12 mouse cellular contexts compared by ENCODE assay signal in genomic region chr13:63304799-63305159, GRCm38 (mm10).
DNase-seq lines count a peak whose midpoint lies in the region; ATAC-seq and TF ChIP-seq lines count a peak whose summit lies in the region.
"Had no signal": no experiment of that assay in that cellular context is flagged by ENCODE, and none has a peak within 500 bp of the region (broad histone marks: within the 10 kb centered on the region; RNA-seq: fewer than 3 reads in every experiment).

No protein-coding gene starts in this region.

- H3K36me3 ChIP-seq in heart, embryonic 10.5 days = peaks cover 59% of the 10 kb centered on the region
- peaks cover 20% of the 10 kb centered on the region; the same call in 1 of the 2 replicates for H3K36me3 ChIP-seq in liver, adult 2 months (ENCODE audit: control insufficient read depth, insufficient read depth, low read length)
- peaks cover 51% of the 10 kb centered on the region for H3K36me3 ChIP-seq in liver, embryonic 12.5 days
- peaks cover 70% of the 10 kb centered on the region for H3K36me3 ChIP-seq in limb, embryonic 12.5 days
- H3K36me3 ChIP-seq in stomach, postnatal 0 days (ENCODE audit: control insufficient read depth, insufficient read depth, low read length) = peaks cover 26% of the 10 kb centered on the region
- H3K36me3 ChIP-seq in heart, embryonic 11.5 days (ENCODE audit: control insufficient read depth, insufficient read depth, low read length) = peaks cover 32% of the 10 kb centered on the region

- H3K4me3 ChIP-seq in heart, embryonic 10.5 days = no peak overlapping the region
- H3K4me3 ChIP-seq in liver, adult 2 months (ENCODE audit: insufficient read depth, low read depth, low read length) = no peak overlapping the region
- H3K4me3 ChIP-seq in liver, embryonic 12.5 days = no peak overlapping the region
- no peak overlapping the region for H3K4me3 ChIP-seq in limb, embryonic 12.5 days (replicated peaks)
- H3K4me3 ChIP-seq in stomach, postnatal 0 days (ENCODE audit: low read depth, low read length) = no peak overlapping the region
- H3K4me3 ChIP-seq in heart, embryonic 11.5 days (ENCODE audit: low read depth, low read length) = no peak overlapping the region

- H3K9ac ChIP-seq in liver, adult 2 months (ENCODE audit: low read depth, low read length) = no peak overlapping the region
- no peak overlapping the region for H3K9ac ChIP-seq in liver, embryonic 12.5 days
- H3K9ac ChIP-seq in limb, embryonic 12.5 days (replicated peaks) = 0 out of 2 replicates have a peak overlapping the region, but pooled peaks have one; percentile 31
- H3K9ac ChIP-seq in stomach, postnatal 0 days (ENCODE audit: low read length) = no peak overlapping the region
- no peak overlapping the region for H3K9ac ChIP-seq in heart, embryonic 11.5 days (ENCODE audit: low read depth, low read length)
- H3K9ac ChIP-seq: liver, embryonic 14.5 days had no signal

- 70% methylated on average over 3 of the region's 3 CpGs for WGBS in heart, embryonic 10.5 days
- 60% methylated on average over 3 of the region's 3 CpGs for WGBS in liver, adult 2 months
- WGBS in liver, embryonic 12.5 days (ENCODE audit: insufficient replicate concordance) = 70% methylated on average over 3 of the region's 3 CpGs
- 37% methylated on average over 3 of the region's 3 CpGs for WGBS in limb, embryonic 12.5 days
- WGBS in stomach, postnatal 0 days = 56% methylated on average over 3 of the region's 3 CpGs
- WGBS in heart, embryonic 11.5 days (ENCODE audit: insufficient replicate concordance) = 64% methylated on average over 3 of the region's 3 CpGs

- no peaks in the 10 kb centered on the region for H3K9me3 ChIP-seq in heart, embryonic 10.5 days
- H3K9me3 ChIP-seq in liver, embryonic 12.5 days (replicated peaks) = no peaks in the 10 kb centered on the region
- no peaks in the 10 kb centered on the region for H3K9me3 ChIP-seq in limb, embryonic 12.5 days
- H3K9me3 ChIP-seq in stomach, postnatal 0 days (ENCODE audit: control insufficient read depth, low read length) = no peaks in the 10 kb centered on the region
- H3K9me3 ChIP-seq in heart, embryonic 11.5 days (replicated peaks; ENCODE audit: control insufficient read depth, low read length) = no peaks in the 10 kb centered on the region

- no peak for ATAC-seq in liver, embryonic 12.5 days
- ATAC-seq in limb, embryonic 12.5 days (ENCODE audit: insufficient number of reproducible peaks, insufficient read depth, low FRiP score, low TSS enrichment, low read depth) = no peak
- peak; percentile 13; the same call in 1 of the 2 replicates for ATAC-seq in stomach, postnatal 0 days (ENCODE audit: low FRiP score, low TSS enrichment)
- no peak for ATAC-seq in erythroid progenitor cell, adult 5-6 weeks (replicated peaks; ENCODE audit: low FRiP score, poor library complexity, severe bottlenecking)
- ATAC-seq in heart, embryonic 11.5 days (replicated peaks; ENCODE audit: insufficient number of reproducible peaks, low FRiP score, low TSS enrichment) = no peak
- ATAC-seq: forebrain, embryonic 14.5 days had no signal

- DNase-seq in heart, embryonic 10.5 days (ENCODE audit: low spot score) = no peak
- no peak for DNase-seq in heart, adult 8-10 months (ENCODE audit: low spot score)
- DNase-seq in liver, adult 2 months (ENCODE audit: extremely low read depth, low read depth, low spot score) = no peak
- DNase-seq in stomach, postnatal 0 days (ENCODE audit: low spot score) = no peak
- DNase-seq: gastrocnemius, postnatal 36 days had no signal

- TF ChIP-seq POLR2A in liver, adult 2 months (IDR thresholded peaks at IDR 0.05; ENCODE audit: extremely low read depth, insufficient read depth, low read length) = no peak

- H3K4me1 ChIP-seq in heart, embryonic 10.5 days = peaks cover 22% of the 10 kb centered on the region
- peaks cover 11% of the 10 kb centered on the region for H3K4me1 ChIP-seq in liver, adult 2 months (ENCODE audit: control insufficient read depth, insufficient read depth, low read length)
- no peaks in the 10 kb centered on the region for H3K4me1 ChIP-seq in liver, embryonic 12.5 days
- peaks cover 74% of the 10 kb centered on the region for H3K4me1 ChIP-seq in limb, embryonic 12.5 days (replicated peaks)
- H3K4me1 ChIP-seq in stomach, postnatal 0 days (replicated peaks; ENCODE audit: control insufficient read depth, insufficient read depth) = peaks cover 4% of the 10 kb centered on the region; the same call in 1 of the 2 replicates
- peaks cover 15% of the 10 kb centered on the region for H3K4me1 ChIP-seq in heart, embryonic 11.5 days (ENCODE audit: control insufficient read depth, insufficient read depth, low read length)

- H3K4me2 ChIP-seq in liver, embryonic 12.5 days = no peak overlapping the region
- no peak overlapping the region for H3K4me2 ChIP-seq in limb, embryonic 12.5 days
- H3K4me2 ChIP-seq in stomach, postnatal 0 days (replicated peaks; ENCODE audit: low read depth) = no peak overlapping the region
- no peak overlapping the region for H3K4me2 ChIP-seq in heart, embryonic 11.5 days

- no peak for TF ChIP-seq EP300 in stomach, postnatal 0 days (optimal IDR thresholded peaks at IDR 0.05)

- no peak for TF ChIP-seq CTCF in liver, adult 2 months (IDR thresholded peaks at IDR 0.05; ENCODE audit: low read depth, low read length)
- TF ChIP-seq CTCF in stomach, postnatal 0 days (IDR thresholded peaks at IDR 0.05; ENCODE audit: low read depth) = no peak

- H3K27ac ChIP-seq in heart, embryonic 10.5 days = peak overlapping the region; percentile 22; the same call in 1 of the 2 replicates
- H3K27ac ChIP-seq in liver, adult 2 months (replicated peaks; ENCODE audit: insufficient read depth, low read depth, low read length) = peak overlapping the region; percentile 9; the same call in 1 of the 2 replicates
- H3K27ac ChIP-seq in liver, embryonic 12.5 days = no peak overlapping the region
- peak overlapping the region; percentile 69 for H3K27ac ChIP-seq in limb, embryonic 12.5 days
- H3K27ac ChIP-seq in stomach, postnatal 0 days (replicated peaks) = peak overlapping the region; percentile 78
- no peak overlapping the region for H3K27ac ChIP-seq in heart, embryonic 11.5 days (ENCODE audit: low read depth, low read length)
- H3K27ac ChIP-seq: liver, embryonic 14.5 days; macrophage had no signal

- no peaks in the 10 kb centered on the region for H3K79me2 ChIP-seq in liver, adult 2 months (ENCODE audit: control insufficient read depth, insufficient read depth, low read length)

- H3K27me3 ChIP-seq in heart, embryonic 10.5 days (ENCODE audit: insufficient read depth, poor library complexity, severe bottlenecking) = no peaks in the 10 kb centered on the region
- no peaks in the 10 kb centered on the region for H3K27me3 ChIP-seq in liver, adult 2 months (ENCODE audit: control insufficient read depth, insufficient read depth, low read length)
- no peaks in the 10 kb centered on the region for H3K27me3 ChIP-seq in liver, embryonic 12.5 days (replicated peaks)
- no peaks in the 10 kb centered on the region for H3K27me3 ChIP-seq in limb, embryonic 12.5 days
- no peaks in the 10 kb centered on the region for H3K27me3 ChIP-seq in stomach, postnatal 0 days (ENCODE audit: control insufficient read depth, insufficient read depth, low read length)
- no peaks in the 10 kb centered on the region for H3K27me3 ChIP-seq in heart, embryonic 11.5 days (ENCODE audit: control insufficient read depth, insufficient read depth, low read length)

Comparison
In these comparisons a context has a peak if more than half of its experiments do, and no peak if none do; other contexts are left out.
1. H3K27ac ChIP-seq: peak in heart, embryonic 10.5 days (single experiment), liver, adult 2 months (single experiment), limb, embryonic 12.5 days (single experiment) and stomach, postnatal 0 days (single experiment); none in liver, embryonic 12.5 days (single experiment) and heart, embryonic 11.5 days (single experiment).